Mouse (Mus musculus): ENCODE measurements around the gene Suclg1.

The Suclg1 gene

DNA sequence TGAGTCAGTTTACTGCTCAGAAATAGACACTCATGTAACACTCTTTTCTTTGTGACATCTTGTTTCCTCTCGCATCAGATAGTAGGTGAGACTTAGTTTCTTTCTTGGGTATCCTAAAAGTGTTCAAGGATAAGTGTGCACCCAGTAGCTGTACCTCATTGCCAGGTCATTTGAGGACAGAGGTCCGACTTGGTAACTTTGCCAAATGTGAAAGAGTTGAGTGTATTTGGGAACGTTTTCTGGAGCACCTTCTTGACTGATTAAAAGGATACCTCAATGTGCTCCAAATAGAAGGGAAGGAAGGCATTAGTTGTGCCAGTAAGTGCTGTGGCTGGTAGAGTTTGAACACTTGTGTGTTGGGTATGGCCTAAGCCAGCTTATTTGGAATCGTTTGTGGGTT is 1.7 kb downstream of the Suclg1 start:
- no peak for DNase-seq (ENCODE audit: low read depth, low spot score)

DNA sequence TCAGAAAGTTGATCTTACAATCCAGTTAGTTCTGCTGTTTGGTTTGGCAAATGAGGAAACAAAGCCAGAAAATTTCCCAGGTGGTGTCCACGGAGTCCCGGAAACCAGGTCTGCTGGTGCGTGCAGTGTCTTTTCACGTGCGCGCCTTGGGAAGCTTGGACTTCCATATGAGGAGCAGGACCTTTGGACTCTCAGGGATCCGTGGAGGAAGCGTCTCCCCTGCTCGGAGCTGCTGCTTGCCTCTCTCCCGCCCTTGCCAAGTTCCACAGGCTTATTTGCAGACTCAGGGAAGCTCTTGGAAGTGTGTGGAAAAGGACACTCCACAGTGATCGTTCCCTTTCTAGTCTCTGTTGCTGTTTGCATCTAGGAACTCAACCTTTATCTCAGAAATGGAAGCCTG is 3.2 kb downstream of the Suclg1 start:
- DNase-seq (ENCODE audit: low read depth, low spot score), result no peak

DNA sequence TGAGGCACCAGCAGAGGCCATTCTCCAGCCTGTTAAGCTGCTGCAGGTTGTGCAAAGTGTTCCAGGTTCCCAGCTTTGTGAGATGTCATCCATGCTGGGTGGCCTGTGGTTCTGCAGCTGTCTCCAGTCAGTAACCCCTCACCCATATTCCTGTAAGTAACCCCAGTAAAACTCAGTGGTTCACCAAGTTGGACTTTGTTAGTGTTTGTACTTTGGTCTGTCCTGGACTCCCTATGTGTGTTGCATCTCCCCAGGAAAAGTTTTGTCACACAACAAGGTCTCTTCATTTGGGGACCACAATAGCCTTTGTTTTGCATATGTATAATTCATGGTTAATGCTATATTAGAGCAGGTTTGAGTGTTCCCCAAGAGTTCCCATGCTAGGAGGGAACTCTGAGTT is 4.2 kb downstream of the Suclg1 start:
- DNase-seq (ENCODE audit: low read depth, low spot score), result no peak

DNA sequence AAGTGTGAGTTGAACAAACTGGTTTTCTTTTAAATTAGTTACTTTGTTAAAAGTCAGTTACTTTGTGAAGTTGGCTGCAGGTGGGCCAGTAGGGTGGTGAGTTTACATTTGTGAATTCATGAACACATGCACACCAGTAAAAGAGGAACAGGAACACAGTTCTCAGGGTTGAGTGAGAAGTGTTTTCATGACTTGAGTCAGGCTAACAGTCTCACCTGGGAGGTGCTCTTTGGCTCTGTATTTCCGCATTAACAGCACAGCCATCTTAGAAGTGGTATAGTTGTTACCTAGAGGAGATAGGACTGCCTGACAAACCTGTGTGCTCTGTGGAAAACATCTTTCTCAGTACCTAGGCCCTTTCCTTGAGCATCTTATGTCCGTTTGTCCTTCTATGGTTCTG is 4.8 kb downstream of the Suclg1 start:
- DNase-seq (ENCODE audit: low read depth, low spot score), result no peak

DNA sequence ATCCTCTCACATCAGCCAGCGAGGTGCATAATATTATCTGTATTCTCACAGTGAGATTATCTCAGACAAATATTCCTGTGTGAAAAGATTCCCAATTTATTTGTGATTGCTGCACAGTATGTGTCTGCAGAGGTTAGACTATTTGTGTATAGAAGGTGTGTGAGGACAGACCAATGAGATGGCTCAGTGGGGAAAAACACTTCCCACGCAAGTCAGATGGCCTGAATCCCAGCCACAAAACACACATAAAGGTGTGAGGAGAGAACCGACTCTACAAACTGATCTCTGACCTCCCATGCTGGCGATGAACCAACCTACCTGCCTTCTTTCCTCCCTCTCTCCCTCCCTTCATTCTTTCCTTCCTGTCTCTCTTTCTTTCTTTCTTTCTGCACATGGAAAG is 5.4 kb downstream of the Suclg1 start:
- no peak for DNase-seq (ENCODE audit: low read depth, low spot score)

DNA sequence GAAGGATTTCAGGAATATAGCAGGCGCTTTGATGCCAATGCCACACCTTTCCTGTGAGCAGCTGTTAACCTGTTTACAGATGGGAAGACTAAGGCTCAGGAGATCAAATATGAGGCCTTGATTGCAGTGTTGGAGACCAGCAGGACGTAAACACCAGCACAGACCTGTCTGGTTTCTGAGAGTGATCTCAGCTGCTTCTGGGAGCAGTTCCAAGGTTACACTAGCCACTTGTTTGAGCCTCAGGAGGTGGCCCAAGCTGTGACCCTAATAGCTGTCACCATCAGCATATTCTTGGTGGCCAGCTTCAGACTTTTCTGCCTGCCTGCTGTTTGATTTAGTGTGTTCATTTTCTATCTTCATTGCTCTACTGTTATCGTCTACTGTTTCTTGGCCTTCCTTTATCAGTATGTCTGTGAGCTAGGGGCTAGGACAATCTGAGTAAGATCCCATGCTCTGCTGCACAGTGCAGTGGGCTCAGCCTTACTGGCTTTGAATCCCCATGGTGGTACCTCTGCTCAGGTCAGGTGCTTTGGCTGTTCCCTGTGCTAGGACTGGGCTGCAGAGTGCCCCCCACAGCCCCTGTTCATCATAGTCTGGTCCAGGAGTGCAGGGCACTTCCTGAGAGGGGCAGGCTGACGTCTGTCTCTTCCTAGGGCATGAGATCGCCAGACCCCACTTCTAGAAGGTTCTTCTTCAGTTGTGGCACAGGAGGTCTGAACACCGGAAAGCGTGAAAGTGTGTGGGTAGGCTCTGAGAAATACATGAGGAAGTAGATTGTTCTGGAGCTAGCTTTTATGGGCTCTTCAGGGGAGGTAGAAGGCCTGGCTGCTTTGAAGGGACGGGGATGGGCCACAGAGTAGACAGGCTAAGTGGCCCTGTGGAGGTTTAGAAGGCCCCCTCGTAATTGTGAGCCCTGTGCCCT is 6.4 kb downstream of the Suclg1 start:
- no peak for DNase-seq (ENCODE audit: low read depth, low spot score)

DNA sequence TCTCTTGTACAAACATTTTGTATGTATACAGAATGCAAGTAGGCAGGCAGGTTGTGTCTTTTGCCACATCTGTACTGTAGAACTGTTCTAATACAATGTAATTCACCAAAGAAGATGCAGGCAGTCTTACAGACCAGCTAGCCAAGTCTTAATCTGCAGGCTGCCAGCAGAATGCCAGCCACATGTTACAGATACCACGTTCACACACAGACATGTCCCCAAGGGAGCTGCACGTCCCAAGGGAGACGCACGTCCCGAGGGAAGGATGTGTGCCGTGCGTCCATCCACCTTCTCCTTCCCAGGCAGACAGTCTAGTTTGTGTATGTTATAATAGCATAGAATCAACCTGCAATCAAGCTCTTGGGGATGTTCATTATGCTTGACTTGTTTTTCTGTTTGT is 8.9 kb downstream of the Suclg1 start:
- DNase-seq (ENCODE audit: low read depth, low spot score), result no peak

DNA sequence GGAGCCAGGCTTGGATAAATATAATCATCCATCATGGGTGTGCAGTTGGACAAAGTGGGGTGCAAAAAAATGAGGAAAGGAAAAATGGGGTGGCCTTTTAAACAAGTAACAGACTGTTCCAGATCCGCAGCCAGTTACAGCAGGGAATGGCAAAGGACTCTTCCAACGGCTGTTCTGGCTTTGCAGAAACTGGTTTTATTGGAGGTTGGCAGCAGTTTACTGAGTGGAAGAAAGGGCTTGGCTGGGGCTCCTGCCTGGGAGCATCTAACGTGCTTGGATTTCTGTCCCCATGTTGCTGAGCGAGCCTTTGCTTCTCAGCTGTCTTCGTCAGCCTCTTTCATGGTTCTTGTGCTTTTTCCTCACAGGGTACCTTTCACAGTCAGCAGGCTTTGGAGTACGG is 11.9 kb downstream of the Suclg1 start:
- DNase-seq (ENCODE audit: low read depth, low spot score), result no peak

DNA sequence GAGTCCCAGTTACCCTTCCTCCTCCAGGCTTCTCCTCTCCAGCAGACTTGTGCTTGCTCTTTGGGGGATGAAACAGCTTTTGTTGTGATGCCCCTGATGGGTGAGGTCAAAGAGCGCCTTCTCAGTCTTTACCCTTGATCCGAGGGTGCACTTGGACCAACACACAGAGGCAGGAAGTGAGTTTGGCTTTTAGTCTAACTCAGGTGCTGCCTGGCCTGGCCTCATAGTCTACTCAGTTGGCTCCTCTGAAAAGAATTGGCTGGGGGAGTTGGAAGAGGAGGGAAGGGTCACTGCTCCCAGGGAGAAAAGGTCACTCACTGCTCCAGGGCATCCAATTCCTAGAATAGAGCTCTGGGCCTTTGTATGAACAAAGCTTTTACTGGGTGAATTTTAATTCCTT is 16.6 kb downstream of the Suclg1 start:
- no peak for DNase-seq (ENCODE audit: low read depth, low spot score)

DNA sequence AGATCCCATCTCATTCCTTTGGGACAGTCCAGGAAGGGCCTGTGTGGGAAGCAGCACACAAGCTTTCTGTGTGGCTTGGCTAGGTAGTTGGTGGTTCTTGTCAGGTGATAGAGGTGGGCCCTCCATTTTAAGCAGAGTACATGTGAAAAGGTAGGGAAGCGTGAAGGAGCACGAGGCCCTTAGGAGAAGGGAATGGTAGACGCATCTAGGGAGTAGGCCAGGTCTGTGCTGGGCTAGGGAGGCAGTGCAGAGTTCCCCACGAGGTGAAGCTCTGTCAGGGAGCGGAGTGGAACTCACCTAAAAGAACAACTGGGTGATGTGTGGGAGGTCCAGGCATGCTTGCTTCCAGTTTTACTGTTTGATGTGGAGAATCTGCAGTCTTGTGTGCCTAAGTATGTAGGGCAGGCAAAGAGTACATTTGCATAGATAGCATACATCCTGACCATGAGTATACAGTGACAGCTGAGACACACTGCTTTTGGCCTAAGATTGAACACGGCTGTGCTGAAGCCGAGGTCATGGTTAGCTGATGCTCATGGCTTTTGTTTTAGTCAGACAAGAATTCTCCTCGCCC is 19.6 kb downstream of the Suclg1 start:
- DNase-seq (ENCODE audit: low read depth, low spot score), result no peak

DNA sequence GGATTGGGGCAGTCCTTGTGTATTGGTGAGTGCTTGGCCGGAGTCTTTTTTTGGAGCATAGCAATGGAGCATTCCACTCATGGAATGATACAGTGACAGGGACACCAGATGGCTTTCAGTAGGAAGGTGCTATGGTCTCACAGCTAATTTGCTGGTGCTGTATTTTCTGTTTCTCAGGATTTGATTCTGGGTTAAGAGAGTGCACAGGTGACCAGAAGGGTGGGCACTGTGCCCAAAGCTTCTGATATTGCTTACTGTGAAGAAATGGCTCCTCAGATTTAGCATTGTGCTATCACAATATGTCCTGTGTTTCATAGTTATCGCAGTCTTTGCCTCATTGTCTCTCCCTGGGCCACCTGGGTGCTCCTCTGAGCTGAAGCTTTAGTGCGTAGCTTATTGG is 21.2 kb downstream of the Suclg1 start:
- DNase-seq (ENCODE audit: low read depth, low spot score), result no peak

DNA sequence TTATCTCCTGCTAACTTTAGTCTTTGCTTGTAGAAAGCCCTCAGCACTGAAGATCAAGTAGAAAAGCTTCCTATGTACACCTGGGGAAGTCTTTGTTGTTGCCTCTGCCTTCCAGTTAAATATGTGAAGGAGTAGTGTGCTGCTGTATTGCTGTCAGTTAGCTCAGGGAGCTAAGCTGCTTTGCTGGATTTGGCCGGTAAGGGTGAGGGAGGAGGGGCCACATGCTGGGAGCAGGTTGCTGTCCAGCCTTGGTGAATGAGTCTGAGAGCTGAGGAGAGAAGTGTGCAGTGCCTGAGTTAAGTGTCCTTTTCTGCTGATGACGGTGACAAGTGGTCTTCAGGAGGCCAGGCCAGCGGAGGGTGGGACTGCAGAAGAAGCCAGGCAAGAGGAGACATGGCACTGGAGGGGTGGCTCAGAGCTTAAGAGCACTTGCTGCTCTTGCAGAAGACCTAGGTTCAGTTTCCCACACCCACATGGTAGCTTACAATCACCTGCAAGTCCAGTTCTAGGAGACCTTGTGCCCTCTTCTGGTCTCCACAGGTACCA is 23.4 kb downstream of the Suclg1 start:
- no peak for DNase-seq (ENCODE audit: low read depth, low spot score)

DNA sequence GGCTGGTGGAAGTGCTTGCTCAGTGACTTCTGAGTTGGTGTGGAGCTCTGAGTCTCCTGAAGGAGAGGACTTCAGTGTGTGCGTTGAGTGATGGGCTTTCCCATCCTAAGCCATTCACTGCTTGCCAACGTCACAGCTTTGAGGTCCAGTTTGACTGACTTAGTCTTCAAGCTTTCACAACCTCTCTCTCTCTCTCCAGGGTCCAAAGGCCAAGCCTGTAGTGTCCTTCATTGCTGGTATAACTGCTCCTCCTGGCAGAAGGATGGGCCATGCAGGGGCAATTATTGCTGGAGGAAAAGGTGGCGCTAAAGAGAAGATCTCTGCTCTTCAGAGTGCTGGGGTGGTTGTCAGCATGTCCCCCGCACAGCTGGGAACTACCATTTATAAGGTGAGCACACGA is 26.8 kb downstream of the Suclg1 start:
- no peak for DNase-seq (ENCODE audit: low read depth, low spot score)

DNA sequence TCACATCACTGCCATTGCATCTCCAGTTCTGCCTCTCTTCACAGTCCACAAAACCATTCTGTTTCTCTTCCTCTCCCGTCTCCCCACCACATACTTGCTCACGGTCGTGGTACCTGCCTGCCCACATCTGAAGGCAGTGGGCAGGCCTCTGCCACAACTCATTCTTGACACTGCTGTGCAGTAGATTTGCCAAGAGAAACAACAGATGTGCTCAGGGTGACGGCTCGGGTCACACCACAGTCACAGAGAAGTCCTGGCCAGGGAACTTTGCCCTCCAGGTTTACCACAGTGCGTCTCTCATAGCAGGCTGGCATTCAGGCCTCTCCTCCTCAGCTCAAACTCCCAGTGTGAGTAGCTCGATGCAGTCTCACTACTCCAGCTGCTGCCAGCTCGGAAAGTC is 31.5 kb downstream of the Suclg1 start:
- DNase-seq (ENCODE audit: low read depth, low spot score), result no peak

DNA sequence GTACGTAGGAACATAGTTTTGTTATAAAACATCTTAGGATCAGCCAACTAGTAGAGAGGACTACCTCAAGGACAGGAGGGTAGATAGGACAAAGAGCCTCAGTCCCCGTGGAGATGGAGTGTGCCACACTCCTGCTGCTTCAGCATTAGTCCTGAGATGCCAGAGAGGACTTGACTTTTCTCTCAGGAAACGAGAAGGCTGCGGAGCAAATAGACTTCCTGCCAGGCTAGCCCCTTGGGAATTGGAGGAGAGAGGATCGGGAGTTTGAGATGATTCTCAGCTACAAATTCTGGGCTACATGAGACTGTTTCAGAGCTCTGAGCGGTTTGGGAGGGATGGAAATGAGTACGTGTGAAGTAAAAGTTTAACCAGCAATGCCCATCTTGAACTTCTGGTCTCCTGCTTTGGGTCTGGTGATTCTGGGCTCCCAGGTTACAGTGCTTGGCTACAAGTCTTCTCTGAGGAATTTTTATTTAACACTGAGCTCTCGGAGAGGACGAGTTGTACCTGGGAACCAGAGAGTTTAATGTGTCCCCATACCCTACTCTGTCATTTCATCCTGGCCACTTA is 32.4 kb downstream of the Suclg1 start:
- no peak for DNase-seq (ENCODE audit: low read depth, low spot score)

DNA sequence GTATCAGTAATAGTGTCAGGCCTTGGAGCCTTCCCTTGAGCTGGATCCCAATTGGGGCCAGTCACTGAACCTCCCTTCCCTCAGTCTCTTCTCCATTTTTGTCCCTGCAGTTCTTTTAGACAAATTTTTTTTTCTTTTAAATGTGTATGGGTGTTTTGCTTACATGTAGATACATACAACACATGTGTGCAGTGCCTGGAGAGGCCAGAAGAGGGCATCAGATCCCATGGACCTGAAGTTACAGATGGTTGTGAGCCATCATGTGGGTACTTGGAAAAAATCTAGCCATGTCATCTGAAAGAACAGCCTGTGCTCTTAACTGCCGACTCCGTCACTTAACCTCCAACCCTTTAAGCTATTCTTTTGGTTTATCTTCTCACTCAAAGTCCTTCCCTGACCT is 38.1 kb downstream of the Suclg1 start:
- no peak for DNase-seq (ENCODE audit: low read depth, low spot score)

DNA sequence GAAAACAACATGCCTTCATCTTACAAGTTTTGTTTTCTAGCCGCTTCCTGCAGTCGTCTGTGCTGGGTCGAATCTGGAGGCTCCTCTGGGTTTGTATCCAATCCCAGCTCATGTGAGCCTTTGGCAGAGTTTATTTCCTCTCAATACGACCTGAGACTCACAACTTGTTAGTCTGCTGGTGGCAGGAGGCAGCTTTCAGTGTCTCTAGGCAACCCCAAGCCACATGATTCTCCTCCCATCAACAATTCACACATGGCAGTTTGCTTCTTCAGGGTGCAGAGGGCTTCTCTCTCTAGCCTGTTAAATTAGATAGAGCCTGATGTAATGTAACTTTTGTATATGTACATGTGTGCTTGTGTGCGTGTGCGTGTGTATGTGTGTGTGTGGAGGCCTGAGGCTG is 58.7 kb downstream of the Suclg1 start:
- DNase-seq (ENCODE audit: low read depth, low spot score), result no peak

DNA sequence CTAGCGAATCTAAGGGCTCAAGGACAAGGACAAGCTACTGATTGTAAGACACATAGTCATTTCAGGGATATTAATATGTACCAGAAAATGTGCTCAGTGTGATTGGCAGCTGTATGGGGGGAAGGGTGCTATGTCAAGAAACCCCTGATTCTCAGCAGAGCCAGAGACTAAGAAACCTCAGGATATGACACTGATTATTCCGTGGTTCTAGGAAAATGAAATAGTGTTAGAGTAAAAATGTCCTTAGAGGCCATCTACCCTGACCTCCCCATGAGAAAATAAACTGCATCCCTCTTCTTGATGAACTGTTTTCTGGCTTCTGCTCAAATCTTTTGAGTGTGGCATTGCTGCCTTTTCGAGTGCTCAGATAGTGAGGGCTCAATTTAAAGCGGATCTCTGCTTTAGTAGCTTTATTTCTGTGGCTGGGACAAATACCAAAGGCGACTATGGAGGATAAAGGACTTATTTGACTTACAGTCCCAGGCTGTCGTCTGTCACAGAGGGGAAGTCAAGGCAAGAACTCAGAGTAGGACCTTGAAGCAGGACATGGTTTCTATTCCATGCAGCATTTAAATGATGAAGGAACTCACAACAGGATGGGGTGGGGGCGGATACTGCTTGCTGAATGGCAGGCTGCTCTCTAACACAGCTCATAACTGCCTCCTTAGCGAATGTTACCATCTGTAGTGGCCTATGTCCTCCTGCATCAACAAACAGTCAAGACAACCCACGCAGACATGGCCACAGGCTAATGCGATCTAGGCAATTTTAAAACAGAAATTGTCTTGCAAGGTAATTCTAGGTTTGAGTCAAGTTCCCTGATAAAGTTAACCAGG is 60.7 kb downstream of the Suclg1 start:
- DNase-seq (ENCODE audit: low read depth, low spot score), result no peak

DNA sequence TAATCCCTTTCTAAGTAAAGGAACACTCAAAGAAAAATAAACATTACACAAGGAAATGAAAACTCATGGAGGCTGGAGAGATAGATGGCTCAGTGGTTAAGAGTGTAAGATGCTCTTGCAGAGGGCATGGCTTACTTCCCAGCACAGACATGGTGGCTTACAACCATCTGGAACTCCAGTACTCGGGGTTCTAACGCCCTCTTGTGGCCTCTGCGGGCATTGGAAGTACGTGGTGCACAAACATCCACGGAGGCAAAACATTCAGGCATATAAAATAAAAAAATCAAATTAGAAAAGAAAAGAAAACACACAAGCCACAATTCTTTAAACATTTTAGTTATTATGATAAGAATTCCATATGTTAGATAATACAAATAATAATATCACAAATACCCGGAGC is 63.2 kb downstream of the Suclg1 start:
- no peak for DNase-seq (ENCODE audit: low read depth, low spot score)

DNA sequence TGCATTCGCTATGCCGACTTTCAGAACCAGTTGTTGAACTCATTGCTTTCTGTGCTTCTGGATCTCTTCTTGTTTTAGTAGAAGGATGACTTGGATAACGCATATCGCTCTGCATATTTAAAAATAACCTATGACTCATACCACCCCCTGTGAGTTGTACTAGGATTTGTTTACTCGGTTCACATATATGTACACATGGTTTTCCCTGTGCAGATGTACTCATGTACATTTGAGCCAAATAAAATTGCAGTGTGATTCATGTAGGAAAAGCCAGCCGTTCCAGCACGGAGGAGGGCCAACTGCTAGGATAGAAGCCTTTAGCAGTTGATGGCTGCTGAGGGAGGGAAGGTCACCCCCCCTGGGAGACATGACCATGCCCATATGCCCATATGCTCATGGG is 63.6 kb downstream of the Suclg1 start:
- no peak for DNase-seq (ENCODE audit: low read depth, low spot score)

DNA sequence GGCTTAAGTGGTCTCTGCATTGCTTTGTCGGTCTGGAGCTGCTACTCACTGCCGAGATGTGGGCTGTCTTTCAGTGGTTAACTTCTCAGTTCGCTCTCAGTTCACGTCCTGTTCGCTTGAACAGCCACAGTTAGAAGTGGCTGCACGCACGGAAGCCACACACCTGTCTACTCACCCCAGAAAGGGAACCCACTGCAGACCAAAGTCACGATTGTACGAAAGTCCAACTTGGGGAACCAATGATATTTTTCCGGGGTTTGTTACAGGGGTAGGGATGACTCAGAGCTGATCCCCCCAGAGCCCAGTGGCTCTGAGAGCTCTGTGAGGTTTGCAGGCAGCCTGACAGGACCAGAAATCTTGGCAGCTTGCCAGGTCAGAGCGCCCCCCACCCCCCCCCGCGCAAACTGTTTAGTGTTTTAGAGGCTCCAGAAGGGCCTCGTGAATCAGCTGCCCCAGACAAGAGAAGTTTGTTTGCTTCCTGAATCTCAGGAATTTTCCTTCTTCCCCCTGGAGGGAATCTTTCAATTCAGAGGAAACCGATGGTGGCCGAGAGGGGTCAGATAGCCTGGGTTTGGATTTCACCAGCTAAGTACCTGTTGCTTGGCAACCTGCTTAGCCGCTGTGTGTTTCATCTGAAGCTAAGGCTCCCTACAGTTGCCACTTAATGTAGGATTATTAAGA is 66.9 kb downstream of the Suclg1 start:
- no peak for DNase-seq (ENCODE audit: low read depth, low spot score)
